ENCODE assay signal across 9 mouse cellular contexts in the genomic region with DNA sequence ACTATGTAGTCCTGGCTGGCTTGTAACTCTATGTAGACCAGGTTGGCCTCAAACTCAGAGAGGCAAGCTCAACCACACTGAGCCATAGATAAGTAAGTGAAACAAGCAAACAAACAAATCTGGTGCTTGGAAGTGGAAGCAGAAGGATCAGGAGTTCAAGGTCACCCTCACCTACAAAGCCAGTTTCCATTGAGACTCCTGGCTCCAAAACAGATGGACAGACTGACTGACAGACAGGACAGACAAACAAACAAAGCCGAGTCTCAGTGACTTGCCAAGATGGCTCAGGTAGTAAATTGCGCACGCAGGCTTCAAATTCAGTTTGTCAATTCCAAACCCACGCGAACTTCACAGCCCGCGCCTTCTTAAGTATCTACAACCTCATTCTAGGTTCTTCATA. TPM values are rescaled to one million over a fixed set of nuclear protein-coding genes. Genes with fewer than 3 reads are reported as not detected.
DNase-seq lines count a peak whose midpoint lies in the region; ATAC-seq and TF ChIP-seq lines count a peak whose summit lies in the region.
"Had no signal": no experiment of that assay in that cellular context is flagged by ENCODE, and none has a peak within 500 bp of the region (broad histone marks: within the 10 kb centered on the region; RNA-seq: fewer than 3 reads in every experiment).

No protein-coding gene starts in this region.

- TF ChIP-seq EP300 in liver, postnatal 0 days (IDR thresholded peaks at IDR 0.05; ENCODE audit: low read depth), result no peak

- H3K9ac ChIP-seq in heart, embryonic 13.5 days, result peak overlapping the region; percentile 90
- peak overlapping the region; percentile 74; the same call in 1 of the 2 replicates for H3K9ac ChIP-seq in ES-E14 (ENCODE audit: insufficient read depth, low read depth, low read length, poor library complexity, severe bottlenecking)
- peak overlapping the region; percentile 89 for H3K9ac ChIP-seq in forebrain, embryonic 15.5 days (replicated peaks)
- H3K9ac ChIP-seq in liver, postnatal 0 days (replicated peaks), result peak overlapping the region; percentile 85

- peaks cover 28% of the 10 kb centered on the region for H3K4me1 ChIP-seq in heart, embryonic 13.5 days
- peaks cover 8 to 13% of the 10 kb centered on the region in 2 experiments for H3K4me1 ChIP-seq in ES-E14 (ENCODE audit: control insufficient read depth in 2 of 2, insufficient read depth in 2 of 2, low read length in 2 of 2, poor library complexity in 1 of 2)
- H3K4me1 ChIP-seq in forebrain, embryonic 15.5 days, result peaks cover 21% of the 10 kb centered on the region
- H3K4me1 ChIP-seq in liver, postnatal 0 days (ENCODE audit: insufficient read depth), result peaks cover 40% of the 10 kb centered on the region

- TF ChIP-seq CTCF in liver, postnatal 0 days (IDR thresholded peaks at IDR 0.05; ENCODE audit: low read depth), result no peak

- in situ Hi-C loops in ES-E14 (cut with MboI; ENCODE audit: low sequenced_read_pairs in 2 of 2, unreplicated experiment in 2 of 2), result no loop called here

- H3K36me3 ChIP-seq in heart, embryonic 13.5 days, result no peaks in the 10 kb centered on the region
- H3K36me3 ChIP-seq in ES-E14 (ENCODE audit: control insufficient read depth, insufficient read depth, low read length, poor library complexity, severe bottlenecking), result no peaks in the 10 kb centered on the region
- H3K36me3 ChIP-seq in forebrain, embryonic 15.5 days, result no peaks in the 10 kb centered on the region
- no peaks in the 10 kb centered on the region for H3K36me3 ChIP-seq in liver, postnatal 0 days (replicated peaks; ENCODE audit: insufficient read depth, low read length)

- H3K4me2 ChIP-seq in heart, embryonic 13.5 days, result peak overlapping the region; percentile 94
- peak overlapping the region; percentile 92 for H3K4me2 ChIP-seq in forebrain, embryonic 15.5 days (replicated peaks)
- H3K4me2 ChIP-seq in liver, postnatal 0 days (ENCODE audit: low read depth, low read length), result peak overlapping the region; percentile 82

- intact Hi-C loops in heart, postnatal 36 days (cut with DNase I), result no loop called here
- intact Hi-C loops in gastrocnemius, postnatal 36 days (cut with DNase I), result no loop called here

- no peaks in the 10 kb centered on the region for H3K9me3 ChIP-seq in heart, embryonic 13.5 days
- no peaks in the 10 kb centered on the region for H3K9me3 ChIP-seq in ES-E14 (ENCODE audit: control insufficient read depth, insufficient read depth, low read depth, low read length)
- no peaks in the 10 kb centered on the region for H3K9me3 ChIP-seq in forebrain, embryonic 15.5 days
- H3K9me3 ChIP-seq in liver, postnatal 0 days (ENCODE audit: low read length), result no peaks in the 10 kb centered on the region

- 18% methylated on average over 7 of the region's 7 CpGs for WGBS in heart, embryonic 13.5 days
- 21% methylated on average over 7 of the region's 7 CpGs for whole genome bisulfite sequencing in forebrain, embryonic 15.5 days
- 5% methylated on average over 7 of the region's 7 CpGs for WGBS in liver, postnatal 0 days (ENCODE audit: insufficient replicate concordance)

- no peak for ATAC-seq in heart, embryonic 13.5 days (ENCODE audit: extremely low read depth, insufficient number of reproducible peaks, low FRiP score, low TSS enrichment)
- no peak for ATAC-seq in forebrain, embryonic 15.5 days (replicated peaks)
- peak; percentile 4 for ATAC-seq in liver, postnatal 0 days

- H3K27me3 ChIP-seq in heart, embryonic 13.5 days (replicated peaks), result peaks cover 4% of the 10 kb centered on the region; the same call in 1 of the 2 replicates
- no peaks in the 10 kb centered on the region for H3K27me3 ChIP-seq in forebrain, embryonic 15.5 days
- H3K27me3 ChIP-seq in liver, postnatal 0 days (ENCODE audit: insufficient read depth, low read length), result no peaks in the 10 kb centered on the region
- H3K27me3 ChIP-seq: CH12.LX had no signal

- peak overlapping the region; percentile 94 for H3K4me3 ChIP-seq in heart, embryonic 13.5 days
- peak overlapping the region; percentile 79 to 84 for H3K4me3 ChIP-seq in ES-E14 (ENCODE audit: insufficient read depth in 1 of 2, low read depth in 1 of 2, low read length in 2 of 2, poor library complexity in 1 of 2, severe bottlenecking in 1 of 2)
- peak overlapping the region; percentile 82 for H3K4me3 ChIP-seq in forebrain, embryonic 15.5 days
- H3K4me3 ChIP-seq in liver, postnatal 0 days (ENCODE audit: low read depth, low read length), result peak overlapping the region; percentile 90

- no peak for DNase-seq in heart, postnatal 36 days
- DNase-seq in ES-E14 (ENCODE audit: low read depth, low spot score), result no peak
- no peak for DNase-seq in liver, postnatal 0 days
- DNase-seq in urinary bladder, postnatal 36 days (ENCODE audit: low spot score in 2 of 2), result no peak
- DNase-seq in frontal cortex, postnatal 36 days (ENCODE audit: low spot score in 2 of 2), result no peak
- DNase-seq in gastrocnemius, postnatal 36 days, result no peak

- H3K27ac ChIP-seq in heart, embryonic 13.5 days (replicated peaks), result peak overlapping the region; percentile 48
- H3K27ac ChIP-seq in ES-E14 (ENCODE audit: insufficient read depth, low read depth, low read length, poor library complexity, severe bottlenecking), result no peak overlapping the region
- no peak overlapping the region for H3K27ac ChIP-seq in forebrain, embryonic 15.5 days (replicated peaks)
- H3K27ac ChIP-seq in liver, postnatal 0 days (ENCODE audit: low read depth), result peak overlapping the region; percentile 95

TF ChIP-seq in ES-E14, 5 proteins besides CTCF, POLR2A, EP300 and RAD21:
- TF ChIP-seq HCFC1 (IDR thresholded peaks at IDR 0.05; ENCODE audit: borderline replicate concordance, insufficient read depth, low read length), result no peak
- TF ChIP-seq MAFK (IDR thresholded peaks at IDR 0.05; ENCODE audit: insufficient read depth, low read depth, low read length), result no peak
- no peak for TF ChIP-seq CHD2 (IDR thresholded peaks at IDR 0.05; ENCODE audit: low read depth, low read length)
- no peak for TF ChIP-seq ZC3H11A (IDR thresholded peaks at IDR 0.05; ENCODE audit: borderline replicate concordance, low read depth, low read length)
- TF ChIP-seq ZNF384 (IDR thresholded peaks at IDR 0.05; ENCODE audit: low read depth, low read length), result no peak

RNA-seq across cellular contexts. Expression of a gene that starts 0.3 kb away (rescaled TPM):
- polyA plus RNA-seq in heart, embryonic 13.5 days (2015; fragmentation: Nextera tagmentation; extraction: Ambion mirVana), result 8.0 and 8.4 TPM in 2 replicates
- 1 to 10 TPM; 7.0 to 9.2 TPM for total RNA-seq in heart, postnatal 36 days (2021)
- 7.5 and 13.8 TPM in 2 replicates for total RNA-seq in ES-E14 (2012; rRNA removed)
- polyA plus RNA-seq in forebrain, embryonic 15.5 days (2015; fragmentation: Nextera tagmentation; extraction: Ambion mirVana), result 83.1 and 86.7 TPM in 2 replicates
- polyA plus RNA-seq in liver, postnatal 0 days (2015; fragmentation: Nextera tagmentation; extraction: Ambion mirVana), result 15.4 and 17.1 TPM in 2 replicates
- 1 to 10 TPM; 2.4 to 4.3 TPM for total RNA-seq in gastrocnemius, postnatal 36 days (2021)

RNA-seq across cellular contexts. Expression of a gene that starts 0.4 kb away (rescaled TPM):
- 14.5 and 15.9 TPM in 2 replicates for polyA plus RNA-seq in heart, embryonic 13.5 days (2015; fragmentation: Nextera tagmentation; extraction: Ambion mirVana)
- 10 to 100 TPM; 50.3 to 53.5 TPM for total RNA-seq in heart, postnatal 36 days (2021)
- total RNA-seq in ES-E14 (2012; rRNA removed), result 17.0 and 22.4 TPM in 2 replicates
- 2.6 and 2.8 TPM in 2 replicates for polyA plus RNA-seq in forebrain, embryonic 15.5 days (2015; fragmentation: Nextera tagmentation; extraction: Ambion mirVana)
- polyA plus RNA-seq in liver, postnatal 0 days (2015; fragmentation: Nextera tagmentation; extraction: Ambion mirVana), result 94.2 and 108 TPM in 2 replicates
- total RNA-seq in gastrocnemius, postnatal 36 days (2021), result 1 to 10 TPM; 6.8 to 6.9 TPM
- total RNA-seq: CH12.LX had no signal

RNA-seq across cellular contexts. Expression of a gene that starts 56.7 kb away (rescaled TPM):
- 0.51 and 0.56 TPM in 2 replicates for polyA plus RNA-seq in heart, embryonic 13.5 days (2015; fragmentation: Nextera tagmentation; extraction: Ambion mirVana)
- total RNA-seq in heart, postnatal 36 days (2021), result under 1 TPM; 0.24 to 0.47 TPM
- 0.63 and 0.98 TPM in 2 replicates for total RNA-seq in ES-E14 (2012; rRNA removed)
- 0.22 and 0.31 TPM in 2 replicates for polyA plus RNA-seq in forebrain, embryonic 15.5 days (2015; fragmentation: Nextera tagmentation; extraction: Ambion mirVana)
- polyA plus RNA-seq in liver, postnatal 0 days (2015; fragmentation: Nextera tagmentation; extraction: Ambion mirVana), result 0.14 and 0.26 TPM in 2 replicates
- total RNA-seq in gastrocnemius, postnatal 36 days (2021), result not detected
- total RNA-seq: CH12.LX had no signal

Comparison
In these comparisons a context has a peak if more than half of its experiments do, and no peak if none do; other contexts are left out.
1. H3K27ac ChIP-seq: peak in heart, embryonic 13.5 days (single experiment) and liver, postnatal 0 days (single experiment); none in ES-E14 (single experiment) and forebrain, embryonic 15.5 days (single experiment).
2. Peak in every context shown above with its lines, with median percentiles within 50 percentile points of each other: H3K4me2 ChIP-seq, H3K4me3 ChIP-seq and H3K9ac ChIP-seq.